Mouse (Mus musculus): ENCODE measurements around the gene Synpo2l. TPM values are rescaled to one million over a fixed set of nuclear protein-coding genes. Genes with fewer than 3 reads are reported as not detected.
A peak's percentile ranks its signal among the peaks of the same experiment; 100 is the strongest.
"Not testable (repeated sequence)": the region's sequence is repeated elsewhere in the genome, so short reads cannot be mapped to it uniquely, and the experiment has no call there.

Synpo2l gene
- 0.10 and 0.25 TPM in 2 replicates for polyA plus RNA-seq (2012; rRNA removed)

GRCm38 (mm10) chr14:20668154-20668810 is at the start of gene Synpo2l:
Synpo2l (minus strand) TSS chr14:20668354.
- no peak for DNase-seq (ENCODE audit: low spot score)

GRCm38 (mm10) chr14:20713832-20714231 is 45.7 kb upstream of the Synpo2l start:
- DNase-seq (ENCODE audit: low spot score), result no peak

- DNase-seq (ENCODE audit: low spot score), result no peak
Measured at GRCm38 (mm10) chr14:20708239-20708638, 40.1 kb upstream of the Synpo2l start.

- DNase-seq (ENCODE audit: low spot score), result peak; percentile 86
Measured at GRCm38 (mm10) chr14:20707201-20708190, 39.3 kb upstream of the Synpo2l start, which contains the start of gene Zswim8. Zswim8 (plus strand) TSS chr14:20707552.

- not testable (repeated sequence) for DNase-seq (ENCODE audit: low spot score)
Measured at GRCm38 (mm10) chr14:20703461-20703860, 35.3 kb upstream of the Synpo2l start.

- DNase-seq (ENCODE audit: low spot score), result peak; percentile 93
Measured at GRCm38 (mm10) chr14:20702741-20703381, 34.7 kb upstream of the Synpo2l start, which contains the start of gene Chchd1. Chchd1 (plus strand) TSS chr14:20703006.

GRCm38 (mm10) chr14:20702096-20702740 is 34.1 kb upstream of the Synpo2l start:
- no peak for DNase-seq (ENCODE audit: low spot score)

- DNase-seq (ENCODE audit: low spot score), result no peak
Measured at GRCm38 (mm10) chr14:20701554-20701953, 33.4 kb upstream of the Synpo2l start.

GRCm38 (mm10) chr14:20700362-20700761 is 32.2 kb upstream of the Synpo2l start:
- no peak for DNase-seq (ENCODE audit: low spot score)

- DNase-seq (ENCODE audit: low spot score), result no peak
Measured at GRCm38 (mm10) chr14:20698515-20698914, 30.4 kb upstream of the Synpo2l start.

- DNase-seq (ENCODE audit: low spot score), result no peak
Measured at GRCm38 (mm10) chr14:20696986-20697385, 28.8 kb upstream of the Synpo2l start.

- DNase-seq (ENCODE audit: low spot score), result no peak
Measured at GRCm38 (mm10) chr14:20695761-20696520, 27.8 kb upstream of the Synpo2l start.

GRCm38 (mm10) chr14:20694884-20695760 is 27.0 kb upstream of the Synpo2l start, which contains the start of gene Fut11:
Fut11 (plus strand) TSS chr14:20694968.
- peak; percentile 74 for DNase-seq (ENCODE audit: low spot score)

- no peak for DNase-seq (ENCODE audit: low spot score)
Measured at GRCm38 (mm10) chr14:20694185-20694883, 26.2 kb upstream of the Synpo2l start.

GRCm38 (mm10) chr14:20693589-20694101 is 25.5 kb upstream of the Synpo2l start:
- no peak for DNase-seq (ENCODE audit: low spot score)

GRCm38 (mm10) chr14:20691772-20692171 is 23.6 kb upstream of the Synpo2l start:
- DNase-seq (ENCODE audit: low spot score), result no peak

GRCm38 (mm10) chr14:20689009-20689408 is 20.9 kb upstream of the Synpo2l start:
- no peak for DNase-seq (ENCODE audit: low spot score)

GRCm38 (mm10) chr14:20686576-20686975 is 18.4 kb upstream of the Synpo2l start:
- no peak for DNase-seq (ENCODE audit: low spot score)

GRCm38 (mm10) chr14:20682498-20682897 is 14.3 kb upstream of the Synpo2l start:
- no peak for DNase-seq (ENCODE audit: low spot score)

Measured in urinary bladder, adult 2 months (tissue).